Mouse (Mus musculus) cerebellum, postnatal 10 days (tissue): ENCODE data around the gene Ifrd2.

Source experiments
- DNase-seq, 2 experiments: peaks; one replicate each; pipeline ENCODE4 v3.0.0; 2021; ENCODE audit warnings: mixed read lengths in 2 of 2

The Ifrd2 gene

DNA sequence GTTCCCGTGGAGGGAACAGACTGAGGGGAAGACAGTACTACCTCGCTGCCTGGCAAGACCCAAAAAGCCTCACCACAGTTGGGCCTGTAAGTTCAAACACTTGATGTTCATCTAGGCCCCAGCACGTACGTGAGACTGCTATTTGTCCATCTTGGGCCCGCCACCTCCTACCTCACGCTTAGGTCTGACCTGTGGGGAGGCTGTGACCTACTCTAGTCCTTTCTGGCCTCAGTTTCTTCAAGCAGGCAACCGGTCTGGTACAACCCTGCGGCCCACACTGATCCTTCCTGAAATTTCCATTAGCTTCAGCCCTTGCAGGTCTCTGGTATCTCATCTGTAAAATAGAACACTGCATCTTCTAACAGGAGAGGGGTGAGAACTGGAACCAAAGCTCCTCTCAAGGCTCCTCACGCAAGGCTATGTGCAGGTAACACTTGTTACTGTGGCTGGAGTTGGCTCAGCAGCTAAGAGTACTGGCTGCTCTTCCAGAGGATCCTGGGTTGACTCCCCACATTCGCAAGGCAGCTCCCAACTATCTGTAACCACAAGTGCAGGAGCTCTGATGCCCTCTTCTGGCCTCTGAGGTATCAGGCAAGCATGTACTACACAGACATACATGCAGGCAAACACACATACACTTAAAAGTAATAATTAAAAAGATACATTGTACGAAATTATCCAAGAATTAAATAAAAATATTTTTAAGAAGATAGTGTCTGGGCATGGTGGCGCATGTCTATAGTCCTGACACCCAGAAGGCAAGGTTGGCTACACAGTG is 38.1 kb downstream of the Ifrd2 start:
- DNase-seq: no peak

- DNase-seq: no peak
Measured at GRCm38 (mm10) chr9:107626158-107626843, 38.9 kb downstream of the Ifrd2 start.

GRCm38 (mm10) chr9:107626844-107627277 is 39.4 kb downstream of the Ifrd2 start:
- peak; percentile 94 to 95 for DNase-seq

GRCm38 (mm10) chr9:107627387-107628255 is 40.2 kb downstream of the Ifrd2 start:
- DNase-seq: no peak

GRCm38 (mm10) chr9:107628721-107629410 is 41.4 kb downstream of the Ifrd2 start:
- peak; percentile 15 to 42 for DNase-seq

DNA sequence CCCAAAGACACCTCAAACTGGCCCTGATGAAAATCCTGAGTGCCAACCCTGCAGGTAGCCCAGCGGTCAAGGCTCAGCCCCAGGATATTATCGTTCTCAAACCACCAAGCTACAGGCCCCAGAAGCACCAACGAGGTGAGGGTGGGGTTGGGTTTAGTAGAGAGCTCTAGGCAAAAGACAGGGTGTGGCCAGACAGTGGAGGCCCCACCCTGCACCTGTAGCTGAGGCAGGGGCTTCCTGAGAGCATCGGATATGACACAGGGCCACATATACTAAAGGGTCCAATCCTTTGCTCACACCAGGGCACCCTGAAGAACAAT is 41.9 kb downstream of the Ifrd2 start:
- DNase-seq: no peak

GRCm38 (mm10) chr9:107629901-107630425 is 42.5 kb downstream of the Ifrd2 start:
- DNase-seq: peak; percentile 33 to 46

- DNase-seq: peak; percentile 59 to 80
Measured at GRCm38 (mm10) chr9:107630576-107630975, 43.1 kb downstream of the Ifrd2 start.

DNA sequence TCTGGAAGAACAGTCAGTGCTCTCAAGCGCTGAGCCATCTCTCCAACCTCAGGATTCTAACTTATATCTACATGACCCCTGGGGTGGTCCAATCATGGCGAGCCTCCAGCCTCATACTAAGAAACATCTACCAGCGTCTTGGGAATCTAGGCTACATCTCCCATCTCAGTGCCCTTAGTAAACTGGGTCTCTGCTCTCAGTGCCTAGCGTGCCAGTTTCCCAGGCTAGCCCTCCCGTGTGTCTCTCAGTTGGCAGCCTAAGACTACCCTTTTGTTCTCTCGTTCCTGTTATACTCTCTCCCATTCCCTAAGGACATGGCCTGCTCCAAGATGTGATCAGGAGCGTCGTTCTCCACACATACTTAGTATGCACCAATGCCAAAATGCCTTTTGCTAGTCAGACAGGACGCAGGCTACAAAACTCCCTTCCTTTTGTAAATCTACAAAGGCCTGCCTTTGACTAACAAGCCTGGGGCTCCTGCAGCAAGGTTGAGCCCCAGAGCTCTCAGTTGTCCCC is 43.9 kb downstream of the Ifrd2 start:
- DNase-seq: peak in 1 of 2 experiments; percentile 14

DNA sequence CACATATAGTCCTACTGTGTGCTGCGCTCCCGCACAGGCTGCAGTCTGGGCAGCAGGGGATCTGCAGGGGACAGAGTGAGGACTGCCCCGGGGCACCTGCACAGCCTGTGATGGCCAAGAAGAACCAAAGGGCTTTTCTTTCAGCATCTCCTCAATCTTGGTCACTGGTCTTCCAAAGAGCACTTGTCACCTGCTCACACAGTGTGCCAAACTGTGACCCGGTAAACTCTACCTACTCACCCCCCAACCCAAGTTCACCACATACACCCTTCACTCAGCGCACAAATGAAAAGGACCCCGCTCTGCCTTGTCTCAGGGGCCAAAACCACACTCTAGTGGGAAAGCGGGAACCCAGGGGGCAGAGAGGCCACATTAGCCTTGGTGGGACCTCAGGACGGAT is 44.4 kb downstream of the Ifrd2 start:
- DNase-seq: peak in 1 of 2 experiments; percentile 17

GRCm38 (mm10) chr9:107632478-107632877 is 45.0 kb downstream of the Ifrd2 start:
- DNase-seq: peak; percentile 63 to 69

- peak; percentile 64 to 65 for DNase-seq
Measured at GRCm38 (mm10) chr9:107633091-107633660, 45.7 kb downstream of the Ifrd2 start.

- peak; percentile 52 to 60 for DNase-seq
Measured at GRCm38 (mm10) chr9:107633661-107634405, 46.4 kb downstream of the Ifrd2 start.

DNA sequence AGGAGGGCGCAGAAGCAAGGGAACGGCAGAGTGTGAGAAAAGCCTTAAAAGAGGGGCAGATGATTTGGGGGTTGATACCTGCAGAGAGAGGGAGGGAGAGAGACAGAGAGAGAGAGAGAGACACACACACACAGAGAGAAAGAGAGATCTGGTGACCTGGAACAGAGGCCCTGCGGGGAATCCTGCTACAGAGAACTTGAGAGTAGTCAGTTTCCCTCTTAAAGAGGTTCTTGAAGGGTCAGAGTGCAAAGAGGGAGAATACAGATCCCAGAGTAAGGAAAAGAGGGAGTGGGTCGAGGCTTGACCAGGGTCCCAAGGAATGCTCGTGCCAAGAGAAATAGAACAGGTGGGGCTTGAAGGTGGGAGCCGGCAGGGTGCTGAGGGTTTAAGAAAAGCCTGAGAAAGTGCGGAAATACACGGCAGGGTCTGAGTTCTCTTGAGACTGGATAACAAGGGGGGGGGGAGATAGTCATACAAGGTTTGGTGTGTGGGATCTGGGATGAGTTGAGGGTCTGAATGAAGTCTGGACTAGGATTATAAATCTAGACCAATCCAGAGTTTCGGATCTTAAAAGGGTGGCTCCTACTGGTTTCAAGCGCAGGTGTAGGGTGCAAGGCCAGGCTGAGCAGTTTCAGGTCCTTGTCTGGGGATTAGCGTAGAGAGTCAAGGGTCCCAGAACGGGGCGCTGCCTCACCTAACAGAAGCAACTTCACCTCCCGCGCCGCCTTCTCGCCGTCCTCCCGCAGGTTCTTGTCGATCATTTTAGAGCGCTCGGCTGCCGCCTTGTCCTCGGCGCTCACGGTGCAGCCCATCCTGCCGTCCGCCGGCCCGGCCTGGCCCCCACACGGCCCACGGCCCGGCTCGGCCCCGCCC is 47.2 kb downstream of the Ifrd2 start:
- no peak for DNase-seq

DNA sequence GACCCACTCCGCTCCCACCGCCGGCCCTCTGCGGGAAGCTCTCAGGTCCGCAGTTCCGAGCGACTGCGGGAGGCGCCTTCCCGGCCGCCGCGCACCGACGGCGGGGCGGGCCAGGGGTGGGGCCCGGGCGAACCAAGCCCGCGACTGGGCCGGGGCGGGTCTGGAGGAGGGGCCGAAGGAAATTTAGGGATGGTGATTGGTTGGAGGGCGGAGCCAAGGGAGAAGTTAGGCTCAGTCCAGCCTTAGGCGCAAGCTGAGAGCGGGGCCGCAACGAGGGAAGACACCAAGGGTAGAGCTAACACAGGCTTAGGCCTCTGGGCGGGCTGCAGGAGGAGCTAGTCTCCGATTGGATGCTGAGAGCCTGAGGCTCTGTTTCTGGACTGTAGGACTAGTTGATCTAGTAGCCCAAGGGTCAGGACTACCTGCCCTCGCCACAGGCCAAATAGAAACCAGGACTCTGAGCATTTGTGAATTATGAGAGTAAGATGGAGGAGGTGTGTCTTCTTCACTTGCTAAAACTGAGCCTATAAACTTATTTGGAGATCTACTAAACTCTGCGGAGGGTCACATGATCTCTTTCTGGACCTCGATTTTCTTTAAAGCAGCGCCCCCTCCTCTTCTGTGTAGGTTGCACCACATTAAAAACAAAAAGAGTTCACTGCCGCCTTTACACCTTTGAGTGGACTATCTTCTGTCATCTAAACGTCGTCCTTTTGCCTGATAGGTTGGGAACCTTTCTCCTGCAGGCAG is 48.0 kb downstream of the Ifrd2 start, which contains the start of gene Gnai2:
Gnai2 (minus strand) TSS at position 89 of the 750 bp plus-strand sequence.
- DNase-seq: peak; percentile 93 to 96

- DNase-seq: peak; percentile 28 to 49
Measured at GRCm38 (mm10) chr9:107637070-107637469, 49.6 kb downstream of the Ifrd2 start.

GRCm38 (mm10) chr9:107640257-107640772 is 52.9 kb downstream of the Ifrd2 start:
- no peak for DNase-seq

DNA sequence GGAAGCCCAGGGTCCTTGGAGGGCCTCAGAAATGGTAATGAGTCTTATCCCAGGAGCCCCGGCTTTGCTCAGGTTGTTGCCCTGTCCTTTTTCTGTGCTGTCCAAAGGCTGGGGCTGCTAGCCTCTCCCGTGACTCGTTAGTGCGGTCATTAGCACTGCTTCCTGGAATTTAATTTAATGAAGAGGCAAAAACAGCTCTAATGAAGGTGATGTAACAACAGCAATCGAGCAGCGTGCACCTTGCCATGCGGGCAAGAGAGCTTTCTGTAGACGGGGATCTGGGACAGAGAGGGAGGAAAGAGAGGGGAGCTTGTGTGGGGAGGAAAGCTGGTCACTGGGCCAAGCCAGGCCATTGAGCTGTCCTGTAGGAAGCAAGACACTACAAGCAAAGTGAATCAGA is 54.2 kb downstream of the Ifrd2 start:
- DNase-seq: no peak
